Mouse (Mus musculus): ENCODE results near the gene Chmp1a.
A peak's percentile ranks its signal among the peaks of the same experiment; 100 is the strongest.
"Not testable (repeated sequence)": the region's sequence is repeated elsewhere in the genome, so short reads cannot be mapped to it uniquely, and the experiment has no call there.

The Chmp1a gene

DNA sequence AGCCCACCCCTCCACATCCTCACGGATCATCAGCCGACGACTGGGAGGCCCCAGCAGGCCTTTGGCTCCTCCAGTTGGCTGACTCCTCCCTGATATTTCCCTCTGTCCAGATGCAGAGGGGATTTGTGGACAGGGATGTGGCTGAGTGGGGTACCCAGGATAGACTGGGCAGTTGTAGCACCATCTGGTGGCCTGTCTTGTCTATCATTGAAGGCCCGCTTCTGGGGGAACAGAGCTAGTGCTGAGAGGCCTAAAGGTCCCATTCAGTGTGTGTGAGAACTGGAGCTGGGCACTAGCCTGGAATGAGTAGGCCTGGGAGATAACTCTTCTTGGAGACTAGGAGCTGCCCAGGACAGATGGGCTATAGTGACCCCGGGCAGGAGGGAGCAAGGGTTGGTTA lies 19.2 kb upstream of the Chmp1a start:
- no peak for DNase-seq (ENCODE audit: low read depth)

DNA sequence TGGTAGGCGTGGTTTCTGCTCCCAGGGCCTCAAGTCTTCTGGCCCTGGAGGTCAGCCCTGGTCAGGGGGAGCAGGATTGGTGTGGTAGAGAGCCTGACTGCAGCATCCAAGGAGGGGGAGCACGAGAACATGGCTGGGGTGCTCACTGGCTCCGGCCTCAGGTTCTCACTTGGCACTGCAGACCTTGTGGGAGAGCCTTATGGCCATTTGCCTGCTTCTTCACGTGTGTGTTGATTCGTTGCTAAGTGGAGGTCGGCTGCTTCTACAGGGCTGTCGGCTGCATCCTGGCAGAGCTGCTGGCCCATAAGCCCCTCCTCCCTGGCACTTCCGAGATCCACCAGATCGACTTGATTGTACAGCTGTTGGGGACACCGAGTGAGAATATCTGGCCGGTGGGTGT lies 17.8 kb upstream of the Chmp1a start:
- DNase-seq (ENCODE audit: low read depth): not testable (repeated sequence)

GRCm38 (mm10) chr8:123228416-123228815 lies 15.9 kb upstream of the Chmp1a start:
- DNase-seq (ENCODE audit: low read depth): no peak

DNA sequence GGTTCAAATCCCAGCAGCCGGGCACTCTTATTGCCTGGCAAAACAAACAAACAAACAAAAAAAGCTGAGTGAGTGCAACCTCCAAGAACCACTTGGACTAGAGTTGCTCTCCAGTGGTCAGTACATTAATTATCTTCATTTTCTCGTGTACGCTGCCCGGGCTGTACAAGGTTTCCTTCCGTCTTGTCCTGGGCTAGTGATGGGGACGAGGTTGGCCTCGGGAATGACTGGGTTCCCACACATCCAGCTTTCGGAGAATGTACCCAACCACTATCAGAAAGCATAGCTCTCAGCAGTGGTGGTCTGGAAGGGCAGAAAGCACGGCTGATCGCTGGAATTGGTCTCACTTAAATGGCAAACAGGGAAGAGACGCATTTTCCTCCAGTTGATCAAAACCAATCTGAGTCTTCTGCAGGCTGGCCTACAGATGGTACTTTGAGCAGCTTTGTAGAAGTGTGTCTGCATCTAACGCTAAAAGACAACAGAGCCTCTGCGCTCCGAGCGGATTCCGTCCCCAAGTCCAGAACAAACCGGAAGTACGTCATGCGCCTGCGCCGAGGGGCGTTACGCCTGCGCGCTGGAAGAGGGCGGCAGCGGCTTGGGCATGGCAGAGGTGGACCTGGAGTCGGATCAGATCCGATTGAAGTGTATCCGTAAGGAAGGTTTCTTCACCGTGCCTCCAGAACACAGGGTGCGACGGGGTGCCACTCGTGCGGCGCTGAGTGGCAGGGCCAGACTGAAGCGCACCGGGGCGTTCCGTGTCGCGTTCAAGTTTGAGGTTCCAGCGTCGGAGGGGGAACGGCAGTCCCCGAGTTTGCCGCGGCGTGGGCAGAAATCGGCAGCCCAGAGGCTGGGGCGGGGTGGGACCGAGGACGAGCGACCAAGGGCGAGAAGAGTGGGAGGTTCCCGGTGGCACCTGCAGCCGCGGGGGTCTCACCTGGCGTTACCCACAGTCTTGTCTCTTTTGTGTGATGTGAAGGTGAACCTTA lies 12.0 kb upstream of the Chmp1a start, which contains the start of gene Cdk10:
TSS of gene Cdk10 (plus strand) at position 565 of the 989 bp plus-strand sequence.
- peak; percentile 89 for DNase-seq (ENCODE audit: low read depth)

GRCm38 (mm10) chr8:123220917-123221316 lies 8.4 kb upstream of the Chmp1a start:
- no peak for DNase-seq (ENCODE audit: low read depth)

DNA sequence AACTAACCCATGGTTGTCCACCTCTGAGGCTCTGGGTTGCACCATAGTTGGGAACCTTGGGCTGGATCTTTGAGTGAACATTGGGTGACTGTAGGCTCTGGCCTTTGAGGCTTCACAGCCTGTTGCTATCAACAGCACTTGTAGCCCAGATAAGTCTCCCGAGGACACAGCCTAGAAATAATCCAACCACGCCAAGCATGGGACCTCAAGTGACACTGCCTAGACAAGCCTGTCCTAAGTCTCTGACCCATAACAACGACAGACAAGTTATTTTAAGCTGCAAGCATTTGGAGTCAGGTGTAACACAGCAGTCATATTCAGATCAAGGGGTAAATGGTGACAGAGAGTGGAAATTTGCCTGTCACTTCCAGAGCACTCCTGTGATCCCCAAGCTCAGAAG lies 2.9 kb upstream of the Chmp1a start:
- no peak for DNase-seq (ENCODE audit: low read depth)

- DNase-seq (ENCODE audit: low read depth): no peak
Measured at GRCm38 (mm10) chr8:123213118-123213772, 682 bp upstream of the Chmp1a start.

DNA sequence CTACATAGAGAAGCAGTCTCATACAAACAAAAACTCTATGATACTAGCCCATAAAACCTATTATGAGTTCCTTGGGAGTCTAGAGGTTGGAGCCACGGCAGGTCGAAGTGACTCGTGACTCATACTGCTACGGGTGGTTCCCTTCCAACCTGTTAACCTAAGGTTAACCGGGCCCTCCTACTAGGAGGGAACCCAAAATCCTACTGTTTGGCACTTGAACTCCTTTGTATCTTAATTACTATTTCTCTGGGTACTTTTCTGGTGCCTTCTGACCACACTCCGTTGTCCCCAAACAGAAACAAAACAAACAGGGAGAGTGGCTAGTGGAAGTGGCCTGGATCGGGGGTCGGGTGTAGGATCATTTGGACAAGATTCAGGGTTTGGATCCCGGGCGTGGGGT lies 687 bp downstream of the Chmp1a start:
- DNase-seq (ENCODE audit: low read depth): no peak

DNA sequence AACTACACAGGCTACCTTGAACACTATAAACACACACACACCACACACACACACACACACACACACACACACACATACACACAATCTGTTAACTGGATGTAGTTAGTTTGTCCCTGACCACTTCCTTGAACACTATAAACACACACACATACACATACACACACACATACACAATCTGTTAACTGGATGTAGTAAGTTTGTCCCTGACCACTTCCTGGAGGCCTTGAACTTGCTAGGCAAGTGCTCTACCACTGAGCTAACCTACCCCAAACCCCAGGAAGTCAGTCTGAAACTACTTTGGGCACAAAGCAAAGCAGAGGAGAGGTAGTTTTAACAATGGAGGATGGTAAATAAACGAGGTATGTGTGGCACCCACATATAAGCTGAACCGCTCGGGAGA lies 9.0 kb downstream of the Chmp1a start:
- no peak for DNase-seq (ENCODE audit: low read depth)

DNA sequence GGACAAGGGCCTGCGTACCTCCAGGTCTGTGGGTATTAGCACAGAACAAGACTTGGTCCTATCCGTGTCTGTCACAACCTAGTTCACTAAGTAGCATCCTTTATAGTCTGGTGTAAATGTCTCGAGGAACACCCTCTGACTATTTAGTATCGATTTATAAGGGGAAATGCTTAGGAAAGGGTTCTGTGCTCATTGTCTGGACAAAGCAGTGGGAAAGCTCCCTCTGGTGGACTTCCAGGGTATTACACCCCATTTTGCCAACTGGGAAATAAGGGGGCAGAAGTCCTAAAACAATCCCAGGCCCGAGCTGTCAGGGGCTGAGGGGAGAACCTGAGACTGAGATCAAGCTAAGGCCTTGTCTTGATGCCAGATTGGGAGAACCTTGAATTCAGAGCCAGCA lies 10.3 kb downstream of the Chmp1a start:
- DNase-seq (ENCODE audit: low read depth): peak; percentile 67

DNA sequence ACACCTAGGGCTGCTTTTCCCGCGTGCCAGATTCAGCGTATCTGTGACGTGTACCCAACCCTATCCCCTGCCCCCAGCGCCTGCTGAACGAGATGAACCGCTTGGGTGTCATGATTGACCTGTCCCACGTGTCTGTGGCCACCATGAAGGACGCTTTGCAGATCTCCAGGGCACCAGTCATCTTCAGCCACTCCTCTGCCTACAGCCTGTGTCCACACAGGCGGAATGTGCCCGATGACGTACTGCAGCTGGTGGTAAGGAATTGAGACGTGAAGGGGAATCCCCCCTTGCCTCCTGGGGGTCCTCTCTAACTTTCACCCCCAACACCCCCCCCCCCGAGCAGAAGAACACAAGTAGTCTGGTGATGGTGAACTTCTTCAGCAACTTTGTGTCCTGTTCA lies 12.7 kb downstream of the Chmp1a start:
- no peak for DNase-seq (ENCODE audit: low read depth)

DNA sequence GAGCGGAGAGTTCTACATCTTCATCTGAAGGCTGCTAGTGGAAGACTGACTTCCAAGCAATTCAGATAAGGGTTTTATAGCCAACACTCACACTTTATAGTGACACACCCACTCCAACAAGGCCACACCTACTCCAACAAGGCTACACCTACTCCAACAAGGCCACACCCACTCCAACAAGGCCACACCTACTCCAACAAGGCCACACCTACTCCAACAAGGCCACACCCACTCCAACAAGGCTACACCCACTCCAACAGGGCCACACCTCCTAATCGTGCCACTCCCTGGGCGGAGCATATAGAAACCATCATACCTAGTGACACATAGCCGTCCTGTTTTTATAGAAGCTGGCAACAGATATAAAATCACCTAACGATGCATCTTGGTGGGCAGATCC lies 15.5 kb downstream of the Chmp1a start:
- DNase-seq (ENCODE audit: low read depth): peak; percentile 61

- DNase-seq (ENCODE audit: low read depth): no peak
Measured at GRCm38 (mm10) chr8:123193771-123194170, 18.8 kb downstream of the Chmp1a start.

GRCm38 (mm10) chr8:123191908-123192307 lies 20.7 kb downstream of the Chmp1a start:
- no peak for DNase-seq (ENCODE audit: low read depth)

DNA sequence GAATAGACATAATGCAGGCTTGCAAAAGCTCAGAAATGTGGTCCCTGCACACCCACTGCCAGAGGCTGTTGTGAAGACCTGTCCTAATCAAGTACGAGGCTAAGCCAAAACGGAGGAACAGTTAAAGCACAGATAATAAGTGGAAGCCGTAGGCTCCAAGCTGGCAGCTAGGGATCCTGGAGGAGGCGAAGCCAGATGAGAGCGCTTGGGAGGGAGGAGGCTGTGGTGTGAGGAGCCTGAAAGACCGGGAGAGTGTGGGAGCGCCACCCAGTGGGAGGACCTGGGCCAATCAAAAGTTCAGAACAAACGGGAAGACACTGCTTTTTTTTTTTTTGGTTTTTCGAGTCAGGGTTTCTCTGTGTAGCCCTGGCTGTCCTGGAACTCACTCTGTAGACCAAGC lies 21.9 kb downstream of the Chmp1a start:
- peak; percentile 73 for DNase-seq (ENCODE audit: low read depth)

DNA sequence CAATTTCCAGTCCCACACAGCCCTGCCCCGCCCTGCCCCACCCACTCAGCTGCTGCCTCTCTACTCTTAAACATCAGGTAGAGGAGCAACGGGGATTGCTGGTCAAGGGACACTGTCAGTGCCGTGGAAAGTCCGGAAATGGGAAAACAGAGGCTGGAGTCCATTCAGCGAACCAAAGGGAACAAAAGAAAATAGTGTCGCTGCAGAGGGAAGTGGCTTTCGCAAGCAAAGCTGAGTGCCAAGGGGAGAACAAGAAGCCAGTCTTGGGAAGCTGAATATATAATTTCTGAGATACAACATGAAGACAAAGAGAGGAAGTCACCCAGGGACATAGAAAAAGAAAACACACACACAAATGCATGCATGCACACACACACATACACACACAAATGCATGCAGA lies 23.7 kb downstream of the Chmp1a start:
- no peak for DNase-seq (ENCODE audit: low read depth)

GRCm38 (mm10) chr8:123188006-123188405 lies 24.6 kb downstream of the Chmp1a start:
- no peak for DNase-seq (ENCODE audit: low read depth)

GRCm38 (mm10) chr8:123185566-123186409 lies 26.8 kb downstream of the Chmp1a start, which contains the start of gene Dpep1:
Gene Dpep1 (plus strand): TSS chr8:123186242.
- no peak for DNase-seq (ENCODE audit: low read depth)

DNA sequence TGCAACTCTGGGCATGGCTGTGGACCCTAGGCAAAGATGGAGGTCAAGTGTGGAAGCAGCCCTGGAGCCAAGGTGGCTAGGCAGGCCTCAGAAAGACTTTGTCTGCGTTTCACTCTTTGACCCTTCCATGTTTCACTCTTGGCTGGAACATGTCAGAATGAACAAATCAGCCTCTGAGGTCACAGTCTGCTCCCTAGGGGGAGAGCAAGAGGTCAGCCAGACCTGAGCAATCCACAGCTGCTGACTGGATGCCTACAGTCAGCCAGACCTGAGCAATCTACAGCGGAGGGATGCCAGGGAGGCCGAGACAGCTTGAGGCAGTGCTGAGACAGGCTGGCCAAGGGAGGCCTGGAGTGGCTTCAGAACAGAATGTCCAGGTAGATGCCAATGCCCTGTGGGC lies 31.2 kb downstream of the Chmp1a start:
- DNase-seq (ENCODE audit: low read depth): no peak

GRCm38 (mm10) chr8:123157888-123158465 lies 54.6 kb downstream of the Chmp1a start, which contains the start of gene Sult5a1:
Gene Sult5a1 (minus strand): TSS chr8:123158315.
- no peak for DNase-seq (ENCODE audit: low read depth)

DNA sequence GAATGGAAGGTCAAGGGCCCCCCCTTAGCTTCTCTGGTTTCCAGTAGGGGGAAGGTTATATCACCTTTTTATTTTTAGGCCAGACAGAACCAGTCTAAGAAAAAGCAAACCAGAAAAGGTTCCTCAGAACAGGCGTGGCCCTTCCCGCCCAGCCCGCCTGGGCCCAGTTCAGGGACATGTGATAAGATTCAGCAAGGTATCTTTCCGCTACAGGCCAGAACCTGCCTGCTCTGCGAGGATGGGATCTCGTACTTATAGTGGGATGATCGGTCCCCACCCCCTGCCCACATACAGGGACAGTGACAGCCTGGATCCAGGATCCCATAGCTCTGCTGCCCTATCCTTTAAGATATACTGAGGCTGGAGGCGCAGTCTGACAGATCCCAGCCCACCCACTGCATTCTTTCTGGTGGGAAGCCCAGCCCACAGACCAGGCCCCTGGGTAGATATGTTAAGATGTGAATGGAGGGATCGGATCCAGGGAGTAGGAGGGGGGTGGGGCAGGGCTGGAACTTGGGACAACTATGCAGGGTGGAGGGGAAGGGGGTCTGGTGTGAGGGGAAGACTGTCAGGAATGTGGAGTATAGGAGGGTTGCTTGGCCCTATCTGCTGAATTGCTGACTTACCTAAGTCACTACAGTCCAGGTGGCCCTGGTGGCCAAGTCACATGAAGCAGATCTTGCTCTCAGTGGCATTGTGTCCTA lies 56.3 kb downstream of the Chmp1a start:
- peak; percentile 57 for DNase-seq (ENCODE audit: low read depth)
